Mouse (Mus musculus): ENCODE results near the gene Akap6. TPM values are rescaled to one million over a fixed set of nuclear protein-coding genes. Genes with fewer than 3 reads are reported as not detected.

The Akap6 gene
- polyA plus RNA-seq, 1 experiment, result 6.6 TPM

DNA sequence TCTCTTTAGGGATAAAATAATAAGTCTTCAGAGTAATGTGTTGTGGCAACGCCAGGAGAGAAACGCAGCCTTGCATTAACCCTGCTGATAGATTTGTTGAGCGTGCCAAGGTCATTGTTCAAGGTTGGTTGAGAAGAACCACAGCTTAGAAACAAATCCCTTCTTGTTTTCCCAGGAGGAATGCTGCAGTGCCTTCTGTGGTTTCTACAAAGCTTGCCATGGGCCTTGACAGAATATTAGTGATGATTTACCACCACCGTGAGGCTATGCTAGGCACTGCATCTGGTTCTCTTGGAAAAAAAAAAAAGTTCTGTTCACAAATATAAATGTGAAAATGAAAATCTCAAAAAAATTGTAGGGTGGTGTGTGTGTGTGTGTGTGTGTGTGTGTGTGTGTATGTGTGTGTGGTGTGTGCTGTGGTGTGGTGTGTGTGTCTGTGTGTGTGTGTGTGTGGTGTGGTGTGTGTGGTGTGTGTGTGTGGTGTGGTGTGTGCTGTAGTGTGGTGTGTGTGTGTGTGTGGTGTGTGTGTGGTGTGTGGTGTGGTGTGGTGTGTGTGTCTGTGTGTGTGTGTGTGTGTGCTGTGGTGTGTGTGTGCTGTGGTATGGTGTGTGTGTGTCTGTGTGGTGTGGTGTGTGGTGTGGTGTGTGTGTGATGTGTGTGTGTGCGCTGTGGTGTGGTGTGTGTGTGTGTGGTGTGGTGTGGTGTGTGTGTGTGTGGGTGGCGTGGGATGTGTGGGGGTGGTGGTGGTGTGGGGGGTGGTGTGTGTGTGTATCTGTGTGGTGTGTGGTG is 196.7 kb downstream of the Akap6 start:
- Histone ChIP-seq H3K79me2 (ENCODE audit: control insufficient read depth, insufficient read depth) (no peaks in the 10 kb centered on the region), H3K36me3 (ENCODE audit: control insufficient read depth, insufficient read depth) (peaks cover 3% of the 10 kb centered on the region)
- TF ChIP-seq TCF3 (IDR thresholded peaks at IDR 0.05; ENCODE audit: insufficient read length, low read depth), result no peak
- TF ChIP-seq TCF12 (IDR thresholded peaks at IDR 0.05; ENCODE audit: insufficient read depth, poor library complexity, severe bottlenecking), result no peak
- TF ChIP-seq POLR2AphosphoS2 (IDR thresholded peaks at IDR 0.05; ENCODE audit: insufficient read length, low read depth), result no peak
- no peak for TF ChIP-seq POLR2A (IDR thresholded peaks at IDR 0.05; ENCODE audit: insufficient read length, low read depth)
- TF ChIP-seq MAX (IDR thresholded peaks at IDR 0.05; ENCODE audit: low read depth), result no peak
- no peak for TF ChIP-seq MYOG (IDR thresholded peaks at IDR 0.05; ENCODE audit: control insufficient read depth in 1 of 3, insufficient read depth in 1 of 3, insufficient read length in 2 of 3, low read depth in 2 of 3)
- no peak for TF ChIP-seq E2F4 (IDR thresholded peaks at IDR 0.05; ENCODE audit: insufficient read depth)
- TF ChIP-seq CEBPB (IDR thresholded peaks at IDR 0.05; ENCODE audit: insufficient read depth, poor library complexity, severe bottlenecking), result no peak
- no peak for TF ChIP-seq REST (IDR thresholded peaks at IDR 0.05; ENCODE audit: insufficient read depth, insufficient read length)
- no peak for TF ChIP-seq MYOD1 (IDR thresholded peaks at IDR 0.05; ENCODE audit: control insufficient read depth in 1 of 3, insufficient read length in 2 of 3, low read depth in 2 of 3)
- no peak for TF ChIP-seq SRF (IDR thresholded peaks at IDR 0.05; ENCODE audit: control insufficient read depth, insufficient read length, low read depth)
- no peak for TF ChIP-seq USF1 (IDR thresholded peaks at IDR 0.05; ENCODE audit: low read depth)

DNA sequence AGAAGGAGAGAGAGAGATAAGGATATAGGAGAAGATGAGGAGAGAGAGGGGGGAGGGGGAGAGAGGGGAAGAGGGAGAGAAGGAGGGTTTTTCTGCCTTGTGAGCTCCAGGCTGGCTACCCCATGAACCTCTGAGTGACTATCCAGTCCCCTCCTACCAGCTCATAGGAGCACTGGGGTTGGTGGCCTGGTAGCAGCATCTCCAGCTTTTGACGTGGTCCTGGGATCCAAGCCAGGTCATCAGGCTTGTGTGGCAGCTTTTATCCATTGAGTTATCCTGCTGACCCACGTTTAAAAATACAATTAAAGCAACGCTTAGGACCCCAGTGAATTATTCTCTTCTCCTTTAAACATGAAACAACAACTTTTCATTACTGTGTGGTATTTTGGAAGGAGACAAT is 197.6 kb downstream of the Akap6 start:
- H3ac ChIP-seq (ENCODE audit: control insufficient read depth, insufficient read length), result no peak overlapping the region

More for the DNA sequence above, 196.7 kb downstream of the Akap6 start:
- Histone ChIP-seq H3K4me2 (ENCODE audit: low read depth) (peak overlapping the region; percentile 19), H3ac (ENCODE audit: control insufficient read depth, insufficient read length) (no peak overlapping the region), H3K4me3 (no peak overlapping the region), H3K27me3 (ENCODE audit: control insufficient read depth, insufficient read depth, insufficient read length) (no peaks in the 10 kb centered on the region)

DNA sequence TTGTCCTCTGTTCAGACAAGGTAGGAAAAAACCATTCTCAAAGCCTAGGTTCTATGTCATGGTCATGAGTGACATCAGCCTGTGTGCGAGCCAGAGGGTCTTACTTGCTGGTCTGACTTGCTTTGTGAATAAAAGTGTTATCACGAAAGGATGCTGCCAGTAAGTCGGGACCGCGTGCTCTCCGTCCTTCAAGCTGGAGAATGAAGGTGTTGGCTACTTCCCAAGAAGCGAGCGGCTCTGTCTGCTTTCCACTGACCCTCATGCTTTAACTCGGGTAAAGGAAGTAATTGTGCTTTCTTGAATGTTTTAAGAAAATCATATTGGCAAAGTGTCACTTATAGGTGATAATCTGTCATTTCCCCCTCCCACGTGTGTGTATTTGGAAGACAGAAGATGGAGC is 198.9 kb downstream of the Akap6 start:
- H3K4me3 ChIP-seq, result no peak overlapping the region
- no peaks in the 10 kb centered on the region for H3K36me3 ChIP-seq (ENCODE audit: control insufficient read depth, insufficient read depth)
- no peaks in the 10 kb centered on the region for H3K79me2 ChIP-seq (ENCODE audit: control insufficient read depth, insufficient read depth)
- no peak overlapping the region for H3ac ChIP-seq (ENCODE audit: control insufficient read depth, insufficient read length)
- no peak overlapping the region for H3K4me2 ChIP-seq (ENCODE audit: low read depth)
- no peaks in the 10 kb centered on the region for H3K27me3 ChIP-seq (ENCODE audit: control insufficient read depth, insufficient read depth, insufficient read length)
- no peak for TF ChIP-seq MAX (IDR thresholded peaks at IDR 0.05; ENCODE audit: low read depth)
- no peak for TF ChIP-seq TCF12 (IDR thresholded peaks at IDR 0.05; ENCODE audit: insufficient read depth, poor library complexity, severe bottlenecking)
- no peak for TF ChIP-seq TCF3 (IDR thresholded peaks at IDR 0.05; ENCODE audit: insufficient read length, low read depth)
- TF ChIP-seq USF1 (IDR thresholded peaks at IDR 0.05; ENCODE audit: low read depth), result no peak
- TF ChIP-seq MYOG (IDR thresholded peaks at IDR 0.05; ENCODE audit: control insufficient read depth in 1 of 3, insufficient read depth in 1 of 3, insufficient read length in 2 of 3, low read depth in 2 of 3), result no peak
- no peak for TF ChIP-seq MYOD1 (IDR thresholded peaks at IDR 0.05; ENCODE audit: control insufficient read depth in 1 of 3, insufficient read length in 2 of 3, low read depth in 2 of 3)

More for the DNA sequence above, 197.6 kb downstream of the Akap6 start:
- Histone ChIP-seq H3K4me2 (ENCODE audit: low read depth) (no peak overlapping the region), H3K79me2 (ENCODE audit: control insufficient read depth, insufficient read depth) (no peaks in the 10 kb centered on the region), H3K36me3 (ENCODE audit: control insufficient read depth, insufficient read depth) (no peaks in the 10 kb centered on the region), H3K27me3 (ENCODE audit: control insufficient read depth, insufficient read depth, insufficient read length) (no peaks in the 10 kb centered on the region), H3K4me3 (no peak overlapping the region)
- TF ChIP-seq POLR2AphosphoS2 (IDR thresholded peaks at IDR 0.05; ENCODE audit: insufficient read length, low read depth) (no peak), TCF3 (IDR thresholded peaks at IDR 0.05; ENCODE audit: insufficient read length, low read depth) (no peak), USF1 (IDR thresholded peaks at IDR 0.05; ENCODE audit: low read depth) (no peak), TCF12 (IDR thresholded peaks at IDR 0.05; ENCODE audit: insufficient read depth, poor library complexity, severe bottlenecking) (no peak)

DNA sequence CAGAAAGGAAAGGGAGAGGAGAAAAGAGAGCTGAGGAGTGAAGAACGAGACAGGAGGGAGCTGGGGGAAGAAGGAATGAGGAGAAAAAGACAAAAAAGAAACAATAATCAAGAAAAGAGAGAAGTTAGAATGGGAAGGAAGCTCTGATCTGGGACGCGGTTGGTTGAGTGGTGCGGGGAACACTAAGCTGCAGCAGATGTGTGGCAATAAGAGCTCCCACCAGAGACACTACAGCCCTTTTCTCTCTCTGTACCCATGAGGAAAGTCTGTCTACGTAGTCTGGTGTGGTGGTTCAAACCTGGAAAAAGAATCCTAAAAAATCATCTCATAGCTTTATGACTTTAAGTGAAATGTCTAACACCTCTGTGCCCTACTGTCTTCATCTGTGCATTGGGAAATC is 204.9 kb downstream of the Akap6 start:
- no peak overlapping the region for H3ac ChIP-seq (ENCODE audit: control insufficient read depth, insufficient read length)
- no peak for TF ChIP-seq POLR2A (IDR thresholded peaks at IDR 0.05; ENCODE audit: insufficient read length, low read depth)

DNA sequence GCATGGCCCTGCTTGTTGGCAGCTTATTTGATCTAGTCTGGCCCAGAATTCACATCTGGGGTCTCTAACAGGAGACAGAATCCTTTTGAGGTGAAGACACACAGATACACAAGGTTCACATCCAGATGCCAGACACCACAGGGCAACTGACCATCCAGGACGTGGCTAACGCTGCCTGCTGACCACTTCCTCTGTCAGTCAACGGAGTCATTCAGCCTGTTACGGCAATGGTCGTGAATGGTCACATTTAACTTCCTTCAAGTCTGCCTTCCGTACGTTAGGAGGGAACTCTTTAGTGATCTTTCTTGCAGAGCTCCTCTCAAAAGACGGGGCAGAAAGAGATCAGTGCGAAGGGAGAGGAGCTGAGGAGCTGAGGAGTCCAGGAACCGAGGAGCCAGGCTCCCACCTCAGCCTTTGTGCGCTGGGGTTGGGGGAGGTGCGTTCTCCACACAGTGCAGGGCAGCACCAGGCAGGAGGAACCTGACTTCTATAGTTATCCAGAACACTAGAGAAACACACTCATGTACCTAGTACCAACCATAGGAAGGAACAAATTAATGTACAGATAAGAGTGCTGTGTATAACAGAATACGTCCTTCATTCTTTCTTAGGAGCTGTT is 209.4 kb downstream of the Akap6 start:
- H3K4me2 ChIP-seq (ENCODE audit: low read depth), result no peak overlapping the region
- no peak overlapping the region for H3ac ChIP-seq (ENCODE audit: control insufficient read depth, insufficient read length)
- H3K27me3 ChIP-seq (ENCODE audit: control insufficient read depth, insufficient read depth, insufficient read length), result no peaks in the 10 kb centered on the region
- TF ChIP-seq MYOD1 (IDR thresholded peaks at IDR 0.05; ENCODE audit: control insufficient read depth in 1 of 3, insufficient read length in 2 of 3, low read depth in 2 of 3) (no peak), CEBPB (IDR thresholded peaks at IDR 0.05; ENCODE audit: insufficient read depth, poor library complexity, severe bottlenecking) (no peak), SRF (IDR thresholded peaks at IDR 0.05; ENCODE audit: control insufficient read depth, insufficient read length, low read depth) (no peak), MYOG (IDR thresholded peaks at IDR 0.05; ENCODE audit: control insufficient read depth in 1 of 3, insufficient read depth in 1 of 3, insufficient read length in 2 of 3, low read depth in 2 of 3) (no peak), POLR2AphosphoS2 (IDR thresholded peaks at IDR 0.05; ENCODE audit: insufficient read length, low read depth) (no peak), MAX (IDR thresholded peaks at IDR 0.05; ENCODE audit: low read depth) (no peak), TCF12 (IDR thresholded peaks at IDR 0.05; ENCODE audit: insufficient read depth, poor library complexity, severe bottlenecking) (no peak), POLR2A (IDR thresholded peaks at IDR 0.05; ENCODE audit: insufficient read length, low read depth) (no peak), USF1 (IDR thresholded peaks at IDR 0.05; ENCODE audit: low read depth) (no peak)
- H3K79me2 ChIP-seq (ENCODE audit: control insufficient read depth, insufficient read depth), result no peaks in the 10 kb centered on the region
- peaks cover 7% of the 10 kb centered on the region for H3K36me3 ChIP-seq (ENCODE audit: control insufficient read depth, insufficient read depth)
- no peak overlapping the region for H3K4me3 ChIP-seq

More for the DNA sequence above, 204.9 kb downstream of the Akap6 start:
- H3K4me3 ChIP-seq, result no peak overlapping the region
- no peaks in the 10 kb centered on the region for H3K27me3 ChIP-seq (ENCODE audit: control insufficient read depth, insufficient read depth, insufficient read length)
- no peak overlapping the region for H3K4me2 ChIP-seq (ENCODE audit: low read depth)
- H3K36me3 ChIP-seq (ENCODE audit: control insufficient read depth, insufficient read depth), result no peaks in the 10 kb centered on the region
- no peaks in the 10 kb centered on the region for H3K79me2 ChIP-seq (ENCODE audit: control insufficient read depth, insufficient read depth)

Measured in myocyte (in vitro differentiated cells).